ENCODE assay signal across 8 mouse cellular contexts in genomic region chr1:135019087-135019774, GRCm38 (mm10). TPM values are rescaled to one million over a fixed set of nuclear protein-coding genes. Genes with fewer than 3 reads are reported as not detected.
DNase-seq lines count a peak whose midpoint lies in the region; ATAC-seq and TF ChIP-seq lines count a peak whose summit lies in the region.

No protein-coding gene starts in this region.

- H3K36me3 ChIP-seq in kidney, embryonic 16.5 days (ENCODE audit: insufficient read depth, low read length): no peaks in the 10 kb centered on the region
- H3K36me3 ChIP-seq in C2C12 (ENCODE audit: control insufficient read depth, insufficient read depth): peaks cover 18% of the 10 kb centered on the region
- no peaks in the 10 kb centered on the region for H3K36me3 ChIP-seq in limb, embryonic 15.5 days

- peak; percentile 30 for ATAC-seq in kidney, embryonic 16.5 days (ENCODE audit: low FRiP score, low TSS enrichment)
- ATAC-seq in limb, embryonic 15.5 days (ENCODE audit: insufficient number of reproducible peaks, low FRiP score, low TSS enrichment, low read depth): 0 out of 2 replicates have a peak, but pooled peaks have one; percentile 27

- peaks cover 35% of the 10 kb centered on the region for H3K4me1 ChIP-seq in kidney, embryonic 16.5 days (ENCODE audit: insufficient read depth, low read length)
- peaks cover 71% of the 10 kb centered on the region for H3K4me1 ChIP-seq in limb, embryonic 15.5 days

- intact Hi-C loops in left cerebral cortex, postnatal 25 days (cut with DNase I): no loop called here

- H3K79me3 ChIP-seq in C2C12 (ENCODE audit: low read depth): no peaks in the 10 kb centered on the region

- no peaks in the 10 kb centered on the region for H3K79me2 ChIP-seq in C2C12 (ENCODE audit: control insufficient read depth, insufficient read depth)

- TF ChIP-seq CTCF in C2C12 (IDR thresholded peaks at IDR 0.05; ENCODE audit: control insufficient read depth, insufficient read depth, insufficient read length): no peak

- H3K27ac ChIP-seq in kidney, embryonic 16.5 days (ENCODE audit: low read length): no peak overlapping the region
- peak overlapping the region; percentile 11 for H3K27ac ChIP-seq in limb, embryonic 15.5 days

- no peak overlapping the region for H3K9ac ChIP-seq in kidney, embryonic 16.5 days (replicated peaks; ENCODE audit: low read length)
- H3K9ac ChIP-seq in limb, embryonic 15.5 days: no peak overlapping the region

- peak overlapping the region; percentile 2 for H3ac ChIP-seq in C2C12 (ENCODE audit: control insufficient read depth, insufficient read length, low read depth)

- peaks cover 6% of the 10 kb centered on the region; the same call in 1 of the 2 replicates for H3K27me3 ChIP-seq in kidney, embryonic 16.5 days (ENCODE audit: insufficient read depth, low read length)
- no peaks in the 10 kb centered on the region for H3K27me3 ChIP-seq in C2C12 (ENCODE audit: control insufficient read depth, insufficient read depth, insufficient read length)
- H3K27me3 ChIP-seq in limb, embryonic 15.5 days: peaks cover 15% of the 10 kb centered on the region; the same call in 1 of the 2 replicates

- H3K4me3 ChIP-seq in kidney, embryonic 16.5 days (ENCODE audit: low read length): no peak overlapping the region
- H3K4me3 ChIP-seq in C2C12 (ENCODE audit: insufficient read depth, poor library complexity, severe bottlenecking): no peak overlapping the region
- no peak overlapping the region for H3K4me3 ChIP-seq in limb, embryonic 15.5 days

- no peak overlapping the region for H3K4me2 ChIP-seq in kidney, embryonic 16.5 days (replicated peaks; ENCODE audit: low read depth, low read length)
- peak overlapping the region; percentile 14; the same call in 1 of the 2 replicates for H3K4me2 ChIP-seq in limb, embryonic 15.5 days

- H3K9me3 ChIP-seq in kidney, embryonic 16.5 days (ENCODE audit: low read length): no peaks in the 10 kb centered on the region
- H3K9me3 ChIP-seq in limb, embryonic 15.5 days: no peaks in the 10 kb centered on the region

- DNase-seq in kidney, adult 18-20 months: no peak
- DNase-seq in brain, adult 2 months (ENCODE audit: low read depth, low spot score): peak; percentile 78
- no peak for DNase-seq in gastrocnemius, postnatal 25 days
- no peak for DNase-seq in left cerebral cortex, adult 8-10 months (ENCODE audit: low spot score in 2 of 2)
- no peak for DNase-seq in left cerebral cortex, postnatal 25 days (ENCODE audit: low spot score in 2 of 2)

- 8% methylated on average over 13 of the region's 13 CpGs for WGBS in kidney, embryonic 16.5 days
- WGBS in limb, embryonic 15.5 days: 7% methylated on average over 13 of the region's 13 CpGs

TF ChIP-seq in C2C12, 6 proteins besides CTCF, POLR2A, EP300 and RAD21:
- TF ChIP-seq FOSL1 (IDR thresholded peaks at IDR 0.05; ENCODE audit: insufficient read depth, low read length, poor library complexity, severe bottlenecking) (no peak), MYOD1 (IDR thresholded peaks at IDR 0.05; ENCODE audit: control insufficient read depth, insufficient read length, low read depth) (peak; percentile 47), MYOG (IDR thresholded peaks at IDR 0.05; ENCODE audit: control insufficient read depth, extremely low read depth, insufficient read length) (no peak), USF1 (IDR thresholded peaks at IDR 0.05; ENCODE audit: low read depth) (no peak), CEBPB (IDR thresholded peaks at IDR 0.05; ENCODE audit: low read depth) (peak; percentile 70), MAX (IDR thresholded peaks at IDR 0.05) (peak; percentile 55)

RNA-seq across cellular contexts. Expression of gene Ube2t, which starts 56.9 kb away (rescaled TPM):
- 39.7 and 40.2 TPM in 2 replicates for polyA plus RNA-seq in kidney, embryonic 16.5 days (2015; fragmentation: Nextera tagmentation; extraction: Ambion mirVana)
- polyA plus RNA-seq in C2C12 (2012; fragmentation: generic; extraction: Trizol): 13.5 TPM
- 25.3 and 25.7 TPM in 2 replicates for polyA plus RNA-seq in limb, embryonic 15.5 days (2015; fragmentation: Nextera tagmentation; extraction: Ambion mirVana)
- total RNA-seq in gastrocnemius, postnatal 25 days (2021): 1 to 10 TPM; 6.5 to 8.7 TPM
- 1 to 10 TPM in 3 of 4 experiments, under 1 TPM in 1; 0.84 to 2.7 (median 1.7) TPM for total RNA-seq in left cerebral cortex, adult 8-10 months (2022)
- total RNA-seq in left cerebral cortex, postnatal 25 days (2021): 1 to 10 TPM; 2.7 to 3.1 TPM
